In the genomic region with DNA sequence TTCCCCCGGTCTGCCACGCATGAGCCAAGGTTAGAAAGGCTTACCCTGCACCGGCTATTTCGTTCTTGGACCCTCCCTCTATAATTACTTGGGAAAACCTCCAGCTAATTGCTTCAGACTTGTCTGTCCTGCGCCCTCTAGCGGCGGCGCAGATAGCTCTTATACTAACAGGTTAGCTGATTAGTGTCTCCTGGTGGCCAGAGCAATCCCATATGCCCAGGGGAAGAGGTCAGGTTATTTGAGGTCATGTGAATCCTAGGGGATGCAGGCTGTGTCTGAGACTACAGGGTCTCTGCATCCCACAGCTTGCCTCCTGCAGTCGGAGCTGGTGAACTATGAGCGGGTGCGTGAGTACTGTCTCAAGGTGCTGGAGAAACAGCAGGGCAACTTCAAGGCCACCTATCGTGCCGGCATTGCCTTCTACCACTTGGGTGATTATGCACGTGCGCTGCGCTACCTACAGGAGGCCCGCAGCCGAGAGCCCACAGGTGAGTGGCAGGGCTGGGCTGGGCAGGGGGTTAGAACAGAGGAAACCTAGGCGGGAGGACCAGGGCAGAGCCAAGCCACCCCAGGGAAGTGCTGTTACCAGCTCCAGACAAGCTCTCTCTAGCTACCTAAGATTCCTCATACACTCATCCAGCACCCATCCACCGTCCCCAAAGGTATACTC, we compare ENCODE assay signal across 8 mouse cellular contexts. TPM values are rescaled to one million over a fixed set of nuclear protein-coding genes. Genes with fewer than 3 reads are reported as not detected.
A peak's percentile ranks its signal among the peaks of the same experiment; 100 is the strongest.
DNase-seq lines count a peak whose midpoint lies in the region; ATAC-seq and TF ChIP-seq lines count a peak whose summit lies in the region.

No protein-coding gene starts in this region.

- no peaks in the 10 kb centered on the region for H3K36me3 ChIP-seq in spleen, adult 2 months (ENCODE audit: control insufficient read depth, insufficient read depth, low read length)

- no peak overlapping the region for H3K4me3 ChIP-seq in spleen, adult 2 months (ENCODE audit: extremely low read depth, insufficient read depth, insufficient read length)

- peak; percentile 30; the same call in 1 of the 2 replicates for TF ChIP-seq CTCF in spleen, adult 2 months (IDR thresholded peaks at IDR 0.05; ENCODE audit: extremely low read depth, insufficient read depth, insufficient read length, insufficient replicate concordance)

- ATAC-seq in erythroid progenitor cell, adult 5-6 weeks (replicated peaks; ENCODE audit: low FRiP score, poor library complexity, severe bottlenecking) = 0 out of 2 replicates have a peak, but pooled peaks have one; percentile 30

- H3K4me1 ChIP-seq in spleen, adult 2 months (ENCODE audit: control insufficient read depth, insufficient read depth, insufficient read length) = no peaks in the 10 kb centered on the region; the same call in 1 of the 2 replicates

- 64% methylated on average over 20 of the region's 20 CpGs for WGBS in spleen, adult 2 months

- no peak for TF ChIP-seq POLR2A in spleen, adult 2 months (IDR thresholded peaks at IDR 0.05; ENCODE audit: low read depth, low read length)

- H3K27me3 ChIP-seq in spleen, adult 2 months (ENCODE audit: control insufficient read depth, insufficient read depth, low read length) = peaks cover 17% of the 10 kb centered on the region

- DNase-seq in adrenal gland, postnatal 14 days = peak; percentile 36
- no peak for DNase-seq in adrenal gland, postnatal 10 days
- DNase-seq in ES-CJ7 (ENCODE audit: low read depth, low spot score) = peak; percentile 79
- peak; percentile 35 to 79 for DNase-seq in layer of hippocampus, adult 18-20 months (ENCODE audit: low spot score in 2 of 2)
- peak; percentile 13 for DNase-seq in lung, postnatal 25 days (ENCODE audit: low spot score)
- DNase-seq in spleen, adult 2 months (ENCODE audit: low read depth in 1 of 2, low spot score in 2 of 2) = no peak
- DNase-seq in ovary, postnatal 14 days (ENCODE audit: low spot score) = no peak

- no peak overlapping the region for H3K27ac ChIP-seq in spleen, adult 2 months (ENCODE audit: insufficient read depth, low read length)

RNA-seq across cellular contexts. Expression of gene Ttc9b, which starts 1.0 kb away (rescaled TPM):
- 0.26 and 0.83 TPM in 2 replicates for total RNA-seq in adrenal gland, postnatal 14 days (2021)
- under 1 TPM; 0.51 to 0.88 TPM for total RNA-seq in adrenal gland, postnatal 10 days (2021)
- total RNA-seq in erythroid progenitor cell, adult 5-6 weeks (2015; ENCODE audit: low replicate concordance) = not detected in 2 replicates
- not detected in 2 replicates for total RNA-seq in erythroid progenitor cell, adult 5-6 weeks (2017; ENCODE audit: low replicate concordance)
- total RNA-seq in layer of hippocampus, adult 18-20 months (2021) = 10 to 100 TPM; 45.3 to 45.7 TPM
- not detected in 2 replicates for polyA plus RNA-seq in spleen, adult 2 months (2012; rRNA removed)

RNA-seq across cellular contexts. Expression of gene Map3k10, which starts 19.7 kb away (rescaled TPM):
- total RNA-seq in adrenal gland, postnatal 14 days (2021) = 25.3 and 29.6 TPM in 2 replicates
- 10 to 100 TPM; 25.9 to 26.6 TPM for total RNA-seq in adrenal gland, postnatal 10 days (2021)
- total RNA-seq in erythroid progenitor cell, adult 5-6 weeks (2015; ENCODE audit: low replicate concordance) = 0.72 and 6.7 TPM in 2 replicates
- 0.13 TPM in 1 of 2 replicates, not detected in the other for total RNA-seq in erythroid progenitor cell, adult 5-6 weeks (2017; ENCODE audit: low replicate concordance)
- total RNA-seq in layer of hippocampus, adult 18-20 months (2021) = 100 to 1,000 TPM; 175 to 180 TPM
- 16.1 and 22.2 TPM in 2 replicates for polyA plus RNA-seq in spleen, adult 2 months (2012; rRNA removed)

RNA-seq across cellular contexts. Expression of gene Zfp607b, which starts 34.4 kb away (rescaled TPM):
- 1.6 and 2.6 TPM in 2 replicates for total RNA-seq in adrenal gland, postnatal 14 days (2021)
- 1 to 10 TPM; 1.3 to 1.8 TPM for total RNA-seq in adrenal gland, postnatal 10 days (2021)
- total RNA-seq in erythroid progenitor cell, adult 5-6 weeks (2015; ENCODE audit: low replicate concordance) = not detected in 2 replicates
- total RNA-seq in erythroid progenitor cell, adult 5-6 weeks (2017; ENCODE audit: low replicate concordance) = 1.7 TPM in 1 of 2 replicates, not detected in the other
- total RNA-seq in layer of hippocampus, adult 18-20 months (2021) = 10 to 100 TPM; 10.3 to 10.6 TPM
- 0.06 and 0.13 TPM in 2 replicates for polyA plus RNA-seq in spleen, adult 2 months (2012; rRNA removed)

Comparison
In these comparisons a context has a peak if more than half of its experiments do, and no peak if none do; other contexts are left out.
1. DNase-seq: peak in adrenal gland, postnatal 14 days (single experiment), ES-CJ7 (single experiment), layer of hippocampus, adult 18-20 months (2 of 2) and lung, postnatal 25 days (single experiment); none in adrenal gland, postnatal 10 days (single experiment), spleen, adult 2 months (0 of 2) and ovary, postnatal 14 days (single experiment).
2. RNA of gene Ttc9b, which starts 1.0 kb away (total RNA-seq): 45.3 to 45.7 TPM in layer of hippocampus, adult 18-20 months; 0.51 to 0.88 TPM in adrenal gland, postnatal 10 days, 0.26 to 0.83 TPM in adrenal gland, postnatal 14 days and not detected in erythroid progenitor cell, adult 5-6 weeks; every median in the first group is over 10 times any median in the second.